Comparison of ENCODE assay signal across 29 mouse cellular contexts in the genomic region with DNA sequence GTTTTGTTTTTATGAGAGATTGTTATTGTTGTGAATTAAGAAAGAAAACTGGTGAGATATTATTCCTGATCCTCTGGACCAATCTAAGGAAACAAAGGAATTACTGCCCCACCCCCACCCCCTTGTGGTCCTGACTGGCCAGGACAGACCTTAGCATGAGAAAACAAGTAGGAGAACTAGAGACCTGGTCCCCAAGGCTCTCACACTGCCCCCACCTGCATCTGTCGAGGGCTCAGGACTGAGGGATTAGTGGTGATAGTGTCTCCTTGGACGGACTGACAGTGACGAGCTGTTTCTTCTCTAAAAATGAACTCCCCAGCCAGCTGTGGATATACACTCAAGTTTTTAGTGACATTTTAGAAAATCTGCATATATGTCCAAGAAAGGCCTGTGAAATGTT.
DNase-seq lines count a peak whose midpoint lies in the region; ATAC-seq and TF ChIP-seq lines count a peak whose summit lies in the region.
"Had no signal": no experiment of that assay in that cellular context is flagged by ENCODE, and none has a peak within 500 bp of the region (broad histone marks: within the 10 kb centered on the region; RNA-seq: fewer than 3 reads in every experiment).

No protein-coding gene starts in this region.

- no peak overlapping the region for H3K4me2 ChIP-seq in forebrain, embryonic 11.5 days (ENCODE audit: low read depth, low read length, severe bottlenecking)
- H3K4me2 ChIP-seq in forebrain, embryonic 16.5 days (ENCODE audit: low read length), result no peak overlapping the region
- no peak overlapping the region for H3K4me2 ChIP-seq in hindbrain, embryonic 11.5 days (replicated peaks; ENCODE audit: low read depth, low read length)
- no peak overlapping the region for H3K4me2 ChIP-seq in hindbrain, embryonic 12.5 days (replicated peaks)
- no peak overlapping the region for H3K4me2 ChIP-seq in midbrain, embryonic 16.5 days (ENCODE audit: low read length)
- H3K4me2 ChIP-seq: embryonic facial prominence, embryonic 12.5 days; embryonic facial prominence, embryonic 15.5 days; forebrain, embryonic 12.5 days; forebrain, embryonic 15.5 days; heart, embryonic 11.5 days; heart, embryonic 15.5 days; hindbrain, embryonic 13.5 days had no signal

- H3K27ac ChIP-seq in forebrain, embryonic 11.5 days (ENCODE audit: low read depth, low read length), result no peak overlapping the region
- no peak overlapping the region for H3K27ac ChIP-seq in forebrain, embryonic 16.5 days (ENCODE audit: low read length)
- H3K27ac ChIP-seq in hindbrain, embryonic 11.5 days (ENCODE audit: low read depth, low read length), result no peak overlapping the region
- H3K27ac ChIP-seq in hindbrain, embryonic 12.5 days, result no peak overlapping the region
- 0 out of 2 replicates have a peak overlapping the region, but pooled peaks have one; percentile 23 for H3K27ac ChIP-seq in midbrain, embryonic 10.5 days (replicated peaks)
- no peak overlapping the region for H3K27ac ChIP-seq in midbrain, embryonic 16.5 days (ENCODE audit: low read length)
- no peak overlapping the region for H3K27ac ChIP-seq in ES-Bruce4 (ENCODE audit: insufficient read depth, low read length)
- H3K27ac ChIP-seq: embryonic facial prominence, embryonic 12.5 days; embryonic facial prominence, embryonic 15.5 days; forebrain, embryonic 15.5 days; heart, adult 2 months; heart, embryonic 15.5 days; hindbrain, embryonic 13.5 days; hindbrain, postnatal 0 days had no signal

- no peak for DNase-seq in forebrain, embryonic 11.5 days (ENCODE audit: low spot score)
- no peak for DNase-seq in hindbrain, embryonic 11.5 days (ENCODE audit: low spot score)
- no peak for DNase-seq in midbrain, embryonic 10.5 days (ENCODE audit: low spot score)
- DNase-seq: adrenal gland, adult 2 months; adrenal gland, postnatal 14 days; cerebellum, adult 11 months; cerebellum, adult 8-10 months; cerebellum, postnatal 10 days; cerebellum, postnatal 36 days; embryo, embryonic 11 days; gastrocnemius, postnatal 10 days; gastrocnemius, postnatal 36 days; heart, adult 2 months; heart, postnatal 10 days; heart, postnatal 36 days had no signal

- no peak for TF ChIP-seq CTCF in ES-Bruce4 (IDR thresholded peaks at IDR 0.05; ENCODE audit: low read depth, low read length)

- no peaks in the 10 kb centered on the region for H3K36me3 ChIP-seq in forebrain, embryonic 11.5 days (ENCODE audit: control insufficient read depth, insufficient read depth, low read length)
- no peaks in the 10 kb centered on the region for H3K36me3 ChIP-seq in forebrain, embryonic 16.5 days (ENCODE audit: control insufficient read depth, insufficient read depth)
- no peaks in the 10 kb centered on the region for H3K36me3 ChIP-seq in hindbrain, embryonic 11.5 days (ENCODE audit: control insufficient read depth, insufficient read depth, low read length)
- no peaks in the 10 kb centered on the region for H3K36me3 ChIP-seq in hindbrain, embryonic 12.5 days
- H3K36me3 ChIP-seq in midbrain, embryonic 10.5 days, result no peaks in the 10 kb centered on the region
- no peaks in the 10 kb centered on the region for H3K36me3 ChIP-seq in midbrain, embryonic 16.5 days (ENCODE audit: control insufficient read depth, insufficient read depth, low read length)
- H3K36me3 ChIP-seq in ES-Bruce4 (ENCODE audit: control insufficient read depth, insufficient read depth, low read length, poor library complexity, severe bottlenecking), result no peaks in the 10 kb centered on the region
- H3K36me3 ChIP-seq: embryonic facial prominence, embryonic 12.5 days; embryonic facial prominence, embryonic 15.5 days; forebrain, embryonic 12.5 days; forebrain, embryonic 15.5 days; G1E; heart, embryonic 15.5 days; hindbrain, embryonic 13.5 days had no signal

- ATAC-seq in forebrain, embryonic 11.5 days (replicated peaks; ENCODE audit: low FRiP score), result 0 out of 2 replicates have a peak, but pooled peaks have one; percentile 54
- no peak for ATAC-seq in forebrain, embryonic 16.5 days
- ATAC-seq in hindbrain, embryonic 11.5 days (ENCODE audit: low FRiP score), result peak; percentile 33; the same call in 1 of the 2 replicates
- no peak for ATAC-seq in hindbrain, embryonic 12.5 days (ENCODE audit: low FRiP score)
- no peak for ATAC-seq in midbrain, embryonic 16.5 days
- no peak for ATAC-seq in megakaryocyte progenitor cell, adult 5-6 weeks (replicated peaks; ENCODE audit: poor library complexity)
- ATAC-seq: forebrain, embryonic 15.5 days; hindbrain, postnatal 0 days had no signal

- H3K27me3 ChIP-seq in forebrain, embryonic 11.5 days (ENCODE audit: control insufficient read depth, insufficient read depth, low read length), result no peaks in the 10 kb centered on the region
- no peaks in the 10 kb centered on the region for H3K27me3 ChIP-seq in forebrain, embryonic 16.5 days (replicated peaks; ENCODE audit: control insufficient read depth, insufficient read depth, low read length)
- no peaks in the 10 kb centered on the region for H3K27me3 ChIP-seq in hindbrain, embryonic 11.5 days (ENCODE audit: control insufficient read depth, insufficient read depth, low read length)
- no peaks in the 10 kb centered on the region for H3K27me3 ChIP-seq in hindbrain, embryonic 12.5 days
- H3K27me3 ChIP-seq in midbrain, embryonic 10.5 days (ENCODE audit: low read depth, poor library complexity, severe bottlenecking), result no peaks in the 10 kb centered on the region
- no peaks in the 10 kb centered on the region for H3K27me3 ChIP-seq in midbrain, embryonic 16.5 days (ENCODE audit: control insufficient read depth, insufficient read depth, low read depth, low read length)
- H3K27me3 ChIP-seq in ES-Bruce4 (ENCODE audit: control insufficient read depth, insufficient read depth, low read length, poor library complexity, severe bottlenecking), result no peaks in the 10 kb centered on the region
- H3K27me3 ChIP-seq: embryonic facial prominence, embryonic 12.5 days; embryonic facial prominence, embryonic 15.5 days; forebrain, embryonic 12.5 days; forebrain, embryonic 15.5 days; heart, embryonic 15.5 days; hindbrain, embryonic 13.5 days had no signal

- H3K9me3 ChIP-seq in forebrain, embryonic 11.5 days (ENCODE audit: control insufficient read depth, low read length), result no peaks in the 10 kb centered on the region
- H3K9me3 ChIP-seq in forebrain, embryonic 16.5 days (ENCODE audit: control insufficient read depth, low read length), result no peaks in the 10 kb centered on the region
- no peaks in the 10 kb centered on the region for H3K9me3 ChIP-seq in hindbrain, embryonic 11.5 days (ENCODE audit: control insufficient read depth, low read length)
- no peaks in the 10 kb centered on the region for H3K9me3 ChIP-seq in hindbrain, embryonic 12.5 days (replicated peaks)
- no peaks in the 10 kb centered on the region for H3K9me3 ChIP-seq in midbrain, embryonic 10.5 days (replicated peaks)
- no peaks in the 10 kb centered on the region for H3K9me3 ChIP-seq in midbrain, embryonic 16.5 days (replicated peaks; ENCODE audit: control insufficient read depth, low read length, poor library complexity, severe bottlenecking)
- H3K9me3 ChIP-seq in ES-Bruce4 (replicated peaks; ENCODE audit: control insufficient read depth, insufficient read depth, low read length, poor library complexity, severe bottlenecking), result no peaks in the 10 kb centered on the region
- H3K9me3 ChIP-seq: embryonic facial prominence, embryonic 12.5 days; embryonic facial prominence, embryonic 15.5 days; forebrain, embryonic 12.5 days; forebrain, embryonic 15.5 days; G1E; heart, embryonic 15.5 days; hindbrain, embryonic 13.5 days had no signal

- no peak overlapping the region for H3K9ac ChIP-seq in forebrain, embryonic 11.5 days (ENCODE audit: low read length)
- no peak overlapping the region for H3K9ac ChIP-seq in forebrain, embryonic 16.5 days (replicated peaks; ENCODE audit: low read depth, low read length)
- no peak overlapping the region for H3K9ac ChIP-seq in hindbrain, embryonic 11.5 days (ENCODE audit: low read depth, low read length)
- H3K9ac ChIP-seq in hindbrain, embryonic 12.5 days, result no peak overlapping the region
- H3K9ac ChIP-seq in midbrain, embryonic 16.5 days (ENCODE audit: low read depth, low read length), result no peak overlapping the region
- no peak overlapping the region for H3K9ac ChIP-seq in ES-Bruce4 (ENCODE audit: low read depth, poor library complexity, severe bottlenecking)
- H3K9ac ChIP-seq: embryonic facial prominence, embryonic 12.5 days; embryonic facial prominence, embryonic 15.5 days; forebrain, embryonic 12.5 days; forebrain, embryonic 15.5 days; heart, embryonic 15.5 days; hindbrain, embryonic 13.5 days had no signal

- TF ChIP-seq EP300 in ES-Bruce4 (IDR thresholded peaks at IDR 0.05; ENCODE audit: insufficient read depth, low read depth, low read length), result peak; percentile 75

- no peak overlapping the region for H3K4me3 ChIP-seq in forebrain, embryonic 11.5 days (ENCODE audit: low read depth, low read length)
- no peak overlapping the region for H3K4me3 ChIP-seq in forebrain, embryonic 16.5 days (replicated peaks; ENCODE audit: low read length)
- no peak overlapping the region for H3K4me3 ChIP-seq in hindbrain, embryonic 11.5 days (ENCODE audit: low read depth, low read length)
- no peak overlapping the region for H3K4me3 ChIP-seq in hindbrain, embryonic 12.5 days
- H3K4me3 ChIP-seq in midbrain, embryonic 10.5 days, result no peak overlapping the region
- H3K4me3 ChIP-seq in midbrain, embryonic 16.5 days (ENCODE audit: low read depth, low read length), result no peak overlapping the region
- H3K4me3 ChIP-seq in ES-Bruce4 (ENCODE audit: low read depth, low read length), result no peak overlapping the region
- H3K4me3 ChIP-seq: embryonic facial prominence, embryonic 12.5 days; embryonic facial prominence, embryonic 15.5 days; forebrain, embryonic 12.5 days; forebrain, embryonic 15.5 days; heart, adult 2 months; heart, embryonic 15.5 days; hindbrain, embryonic 13.5 days had no signal

- no peaks in the 10 kb centered on the region for H3K4me1 ChIP-seq in forebrain, embryonic 11.5 days (replicated peaks; ENCODE audit: control insufficient read depth, insufficient read depth, low read length)
- H3K4me1 ChIP-seq in forebrain, embryonic 16.5 days (replicated peaks; ENCODE audit: control insufficient read depth, insufficient read depth, low read length), result peaks cover 34% of the 10 kb centered on the region
- no peaks in the 10 kb centered on the region for H3K4me1 ChIP-seq in hindbrain, embryonic 11.5 days (replicated peaks; ENCODE audit: control insufficient read depth, insufficient read depth, low read length)
- peaks cover 36% of the 10 kb centered on the region for H3K4me1 ChIP-seq in hindbrain, embryonic 12.5 days
- H3K4me1 ChIP-seq in midbrain, embryonic 10.5 days, result peaks cover 31% of the 10 kb centered on the region
- H3K4me1 ChIP-seq in midbrain, embryonic 16.5 days (ENCODE audit: control insufficient read depth, insufficient read depth, low read length), result peaks cover 9% of the 10 kb centered on the region; the same call in 1 of the 2 replicates
- peaks cover 10% of the 10 kb centered on the region for H3K4me1 ChIP-seq in ES-Bruce4 (ENCODE audit: control insufficient read depth, insufficient read depth, low read length)
- H3K4me1 ChIP-seq: embryonic facial prominence, embryonic 12.5 days had no signal

- WGBS in forebrain, embryonic 11.5 days, result 36% methylated on average over 3 of the region's 3 CpGs
- 41% methylated on average over 3 of the region's 3 CpGs for WGBS in forebrain, embryonic 16.5 days
- 58% methylated on average over 3 of the region's 3 CpGs for WGBS in hindbrain, embryonic 11.5 days
- WGBS in hindbrain, embryonic 12.5 days, result 39% methylated on average over 3 of the region's 3 CpGs
- 23% methylated on average over 3 of the region's 3 CpGs for WGBS in midbrain, embryonic 10.5 days
- WGBS in midbrain, embryonic 16.5 days, result 17% methylated on average over 3 of the region's 3 CpGs

- TF ChIP-seq POLR2A in ES-Bruce4 (IDR thresholded peaks at IDR 0.05; ENCODE audit: insufficient read depth, low read length), result no peak

Comparison
In these comparisons a context has a peak if more than half of its experiments do, and no peak if none do; other contexts are left out.
1. ATAC-seq: peak in forebrain, embryonic 11.5 days (single experiment) and hindbrain, embryonic 11.5 days (single experiment); none in forebrain, embryonic 16.5 days (single experiment), hindbrain, embryonic 12.5 days (single experiment), midbrain, embryonic 16.5 days (single experiment) and megakaryocyte progenitor cell, adult 5-6 weeks (single experiment).